Mouse (Mus musculus): Measurements from ENCODE around the gene Gm3371.
"Not testable (repeated sequence)": the region's sequence is repeated elsewhere in the genome, so short reads cannot be mapped to it uniquely, and the experiment has no call there.

Gm3371 gene

GRCm38 (mm10) chr14:44410588-44410987 lies at the start of gene Gm3371:
Gene Gm3371 (minus strand): TSS chr14:44410688.
- DNase-seq (ENCODE audit: low read depth, low spot score) = not testable (repeated sequence)

GRCm38 (mm10) chr14:44433335-44433734 lies 22.8 kb upstream of the Gm3371 start, which contains the start of gene Gm8232:
Gene Gm8232 (plus strand): TSS chr14:44433635.
- DNase-seq (ENCODE audit: low read depth, low spot score) = not testable (repeated sequence)

- DNase-seq (ENCODE audit: low read depth, low spot score) = not testable (repeated sequence)
Observed at GRCm38 (mm10) chr14:44384233-44384632, 26.3 kb downstream of the Gm3371 start.

- not testable (repeated sequence) for DNase-seq (ENCODE audit: low read depth, low spot score)
Observed at GRCm38 (mm10) chr14:44365057-44365456, 45.4 kb downstream of the Gm3371 start, which contains the start of gene Gm8229. Gene Gm8229 (plus strand): TSS chr14:44365357.

- not testable (repeated sequence) for DNase-seq (ENCODE audit: low read depth, low spot score)
Observed at GRCm38 (mm10) chr14:44362301-44362700, 48.2 kb downstream of the Gm3371 start.

GRCm38 (mm10) chr14:44361416-44361815 lies 49.1 kb downstream of the Gm3371 start:
- not testable (repeated sequence) for DNase-seq (ENCODE audit: low read depth, low spot score)
